Mouse (Mus musculus): ENCODE measurements around the gene Cacng7. TPM values are rescaled to one million over a fixed set of nuclear protein-coding genes. Genes with fewer than 3 reads are reported as not detected.
"Not testable (repeated sequence)": the region's sequence is repeated elsewhere in the genome, so short reads cannot be mapped to it uniquely, and the experiment has no call there.

The Cacng7 gene
- polyA plus RNA-seq, 1 experiment from 2014 or later, result 2.0 TPM

GRCm38 (mm10) chr7:3292271-3292670, 40.5 kb upstream of the Cacng7 start:
- not testable (repeated sequence) for ATAC-seq (ENCODE audit: insufficient number of reproducible peaks, low FRiP score, low TSS enrichment, low read depth); H3K9ac ChIP-seq; H3K27me3 ChIP-seq; H3K9me3 ChIP-seq (replicated peaks)
- Histone ChIP-seq H3K27ac (replicated peaks) (peak overlapping the region; percentile 92), H3K4me3 (replicated peaks) (peak overlapping the region; percentile 50), H3K4me2 (replicated peaks) (peak overlapping the region; percentile 72), H3K36me3 (peaks cover 25% of the 10 kb centered on the region), H3K4me1 (peaks cover 30% of the 10 kb centered on the region)
- 68% methylated on average over 12 of the region's 12 CpGs for WGBS

GRCm38 (mm10) chr7:3292791-3293190, 40.0 kb upstream of the Cacng7 start:
- Histone ChIP-seq H3K36me3 (peaks cover 30% of the 10 kb centered on the region), H3K27me3 (no peaks in the 10 kb centered on the region), H3K9ac (no peak overlapping the region), H3K4me3 (replicated peaks) (peak overlapping the region; percentile 50), H3K4me2 (replicated peaks) (peak overlapping the region; percentile 72), H3K9me3 (replicated peaks) (no peaks in the 10 kb centered on the region), H3K4me1 (peaks cover 30% of the 10 kb centered on the region), H3K27ac (replicated peaks) (peak overlapping the region; percentile 92)
- under 1% methylated on average over 14 of the region's 14 CpGs for WGBS
- ATAC-seq (ENCODE audit: insufficient number of reproducible peaks, low FRiP score, low TSS enrichment, low read depth), result peak; percentile 68

GRCm38 (mm10) chr7:3294794-3295193, 38.0 kb upstream of the Cacng7 start:
- peaks cover 29% of the 10 kb centered on the region for H3K4me1 ChIP-seq
- H3K27me3 ChIP-seq, result no peaks in the 10 kb centered on the region
- no peak for ATAC-seq (ENCODE audit: insufficient number of reproducible peaks, low FRiP score, low TSS enrichment, low read depth)
- WGBS, result 88% methylated on average over 1 of the region's 1 CpGs
- H3K9ac ChIP-seq, result no peak overlapping the region
- no peak overlapping the region for H3K27ac ChIP-seq (replicated peaks)
- no peak overlapping the region for H3K4me3 ChIP-seq (replicated peaks)
- no peak overlapping the region for H3K4me2 ChIP-seq (replicated peaks)
- H3K36me3 ChIP-seq, result peaks cover 42% of the 10 kb centered on the region
- no peaks in the 10 kb centered on the region for H3K9me3 ChIP-seq (replicated peaks)

GRCm38 (mm10) chr7:3295321-3296110, 37.2 kb upstream of the Cacng7 start:
- ATAC-seq (ENCODE audit: insufficient number of reproducible peaks, low FRiP score, low TSS enrichment, low read depth), result no peak
- H3K27ac ChIP-seq (replicated peaks), result no peak overlapping the region
- no peak overlapping the region for H3K9ac ChIP-seq
- H3K36me3 ChIP-seq, result peaks cover 42% of the 10 kb centered on the region
- no peak overlapping the region for H3K4me3 ChIP-seq (replicated peaks)
- no peaks in the 10 kb centered on the region for H3K9me3 ChIP-seq (replicated peaks)
- H3K4me1 ChIP-seq, result peaks cover 23% of the 10 kb centered on the region
- H3K27me3 ChIP-seq, result no peaks in the 10 kb centered on the region
- H3K4me2 ChIP-seq (replicated peaks), result no peak overlapping the region
- WGBS, result 88% methylated on average over 5 of the region's 5 CpGs

- ATAC-seq (ENCODE audit: insufficient number of reproducible peaks, low FRiP score, low TSS enrichment, low read depth), result no peak
- 94% methylated on average over 16 of the region's 16 CpGs for WGBS
- Histone ChIP-seq H3K4me2 (replicated peaks) (no peak overlapping the region), H3K36me3 (peaks cover 42% of the 10 kb centered on the region), H3K9ac (no peak overlapping the region), H3K4me1 (peaks cover 12% of the 10 kb centered on the region), H3K27ac (replicated peaks) (no peak overlapping the region), H3K27me3 (peaks cover 7% of the 10 kb centered on the region), H3K9me3 (replicated peaks) (no peaks in the 10 kb centered on the region), H3K4me3 (replicated peaks) (no peak overlapping the region)
These were observed 36.0 kb upstream of the Cacng7 start for GRCm38 (mm10) chr7:3296711-3297110.

- H3K36me3 ChIP-seq, result peaks cover 36% of the 10 kb centered on the region
- peaks cover 25% of the 10 kb centered on the region for H3K4me1 ChIP-seq
- H3K9me3 ChIP-seq (replicated peaks), result no peaks in the 10 kb centered on the region
- WGBS, result 48% methylated on average over 7 of the region's 7 CpGs
- H3K9ac ChIP-seq, result no peak overlapping the region
- no peak overlapping the region for H3K4me3 ChIP-seq (replicated peaks)
- no peak overlapping the region for H3K4me2 ChIP-seq (replicated peaks)
- no peak overlapping the region for H3K27ac ChIP-seq (replicated peaks)
- H3K27me3 ChIP-seq, result peaks cover 37% of the 10 kb centered on the region
- ATAC-seq (ENCODE audit: insufficient number of reproducible peaks, low FRiP score, low TSS enrichment, low read depth), result no peak
These were observed 32.7 kb upstream of the Cacng7 start for GRCm38 (mm10) chr7:3299941-3300617.

GRCm38 (mm10) chr7:3300891-3301627, 31.7 kb upstream of the Cacng7 start:
- Histone ChIP-seq H3K27ac (replicated peaks) (no peak overlapping the region), H3K9ac (no peak overlapping the region), H3K9me3 (replicated peaks) (no peaks in the 10 kb centered on the region), H3K27me3 (peaks cover 46% of the 10 kb centered on the region), H3K4me3 (replicated peaks) (no peak overlapping the region), H3K4me1 (peaks cover 25% of the 10 kb centered on the region), H3K36me3 (peaks cover 29% of the 10 kb centered on the region), H3K4me2 (replicated peaks) (no peak overlapping the region; the same call in 1 of the 2 replicates)
- ATAC-seq (ENCODE audit: insufficient number of reproducible peaks, low FRiP score, low TSS enrichment, low read depth), result no peak
- 64% methylated on average over 8 of the region's 8 CpGs for WGBS

- Histone ChIP-seq H3K36me3 (peaks cover 21% of the 10 kb centered on the region), H3K27ac (replicated peaks) (no peak overlapping the region), H3K4me2 (replicated peaks) (peak overlapping the region; percentile 65), H3K9me3 (replicated peaks) (no peaks in the 10 kb centered on the region), H3K4me1 (peaks cover 25% of the 10 kb centered on the region), H3K4me3 (replicated peaks) (peak overlapping the region; percentile 37), H3K27me3 (peaks cover 51% of the 10 kb centered on the region), H3K9ac (no peak overlapping the region)
- WGBS, result 4% methylated on average over 33 of the region's 33 CpGs
- ATAC-seq (ENCODE audit: insufficient number of reproducible peaks, low FRiP score, low TSS enrichment, low read depth), result no peak
These were observed 30.9 kb upstream of the Cacng7 start for GRCm38 (mm10) chr7:3301628-3302555.

- peaks cover 25% of the 10 kb centered on the region for H3K4me1 ChIP-seq
- peaks cover 53% of the 10 kb centered on the region for H3K27me3 ChIP-seq
- H3K9me3 ChIP-seq (replicated peaks), result no peaks in the 10 kb centered on the region
- ATAC-seq (ENCODE audit: insufficient number of reproducible peaks, low FRiP score, low TSS enrichment, low read depth), result no peak
- H3K27ac ChIP-seq (replicated peaks), result no peak overlapping the region
- 2% methylated on average over 16 of the region's 16 CpGs for WGBS
- peak overlapping the region; percentile 37 for H3K4me3 ChIP-seq (replicated peaks)
- H3K4me2 ChIP-seq (replicated peaks), result peak overlapping the region; percentile 65
- peaks cover 13% of the 10 kb centered on the region; the same call in 1 of the 2 replicates for H3K36me3 ChIP-seq
- no peak overlapping the region for H3K9ac ChIP-seq
These were observed 30.0 kb upstream of the Cacng7 start for GRCm38 (mm10) chr7:3302556-3303275.

- H3K27ac ChIP-seq (replicated peaks), result no peak overlapping the region
- WGBS, result under 1% methylated on average over 28 of the region's 29 CpGs
- ATAC-seq (ENCODE audit: insufficient number of reproducible peaks, low FRiP score, low TSS enrichment, low read depth), result peak; percentile 49; the same call in 1 of the 2 replicates
- no peaks in the 10 kb centered on the region for H3K9me3 ChIP-seq (replicated peaks)
- peaks cover 54% of the 10 kb centered on the region for H3K27me3 ChIP-seq
- H3K36me3 ChIP-seq, result 0 out of 2 replicates have a peak, but pooled peaks cover 7% of the 10 kb centered on the region
- peak overlapping the region; percentile 65 for H3K4me2 ChIP-seq (replicated peaks)
- H3K9ac ChIP-seq, result no peak overlapping the region
- H3K4me3 ChIP-seq (replicated peaks), result peak overlapping the region; percentile 37
- H3K4me1 ChIP-seq, result peaks cover 25% of the 10 kb centered on the region
These were observed 29.4 kb upstream of the Cacng7 start for GRCm38 (mm10) chr7:3303276-3303781.
